Mouse (Mus musculus) ES-Bruce4 (cell line): ENCODE measurements at regions not wholly inside any gene's neighbourhood (a gene's known extent, or its start where the extent isn't known, plus 50 kb on each side); places are given as distances from the start of the nearest gene placed in this dataset.

Experiments used
- CTCF ChIP-seq: IDR thresholded peaks from one replicate; pipeline ENCODE4 v1.8.1; 2011; ENCODE audit warnings: low read depth, low read length
- EP300 ChIP-seq: IDR thresholded peaks from 2 replicates; pipeline ENCODE4 v1.6.1; 2011; ENCODE audit warnings: low read depth, low read length; ENCODE audit not compliant: insufficient read depth
- POLR2A ChIP-seq: IDR thresholded peaks from one replicate; pipeline ENCODE4 v1.8.1; 2011; ENCODE audit warnings: low read length; ENCODE audit not compliant: insufficient read depth

DNA sequence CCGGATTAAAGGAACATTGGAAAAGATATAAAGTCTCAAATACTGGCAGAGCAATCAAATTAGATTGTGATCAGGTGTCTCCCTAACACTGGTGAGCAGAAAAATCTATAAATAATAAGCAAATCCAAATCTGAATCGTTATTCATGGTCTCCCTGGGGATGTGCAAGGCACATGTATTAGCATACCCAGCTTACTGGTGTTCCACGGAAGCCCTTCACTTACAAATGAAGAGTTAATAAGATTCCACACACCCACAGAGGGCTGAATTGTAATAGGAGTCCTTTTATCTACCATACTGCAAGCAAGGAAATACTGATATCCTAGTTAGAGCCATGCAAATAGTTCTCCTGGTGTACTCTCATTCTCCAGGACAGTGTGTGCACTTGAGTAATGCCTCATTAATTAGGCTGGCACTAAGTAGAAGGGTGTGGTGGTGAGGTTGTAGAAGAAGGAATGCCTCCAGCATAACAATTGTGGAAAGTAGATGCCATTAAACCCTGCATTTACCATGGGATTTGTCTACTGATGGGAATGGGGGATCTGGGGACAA, 540.8 kb downstream of the Adra2a start:
- no peak for TF ChIP-seq EP300
- TF ChIP-seq POLR2A = no peak
- no peak for TF ChIP-seq CTCF
